ENCODE assay signal across 7 mouse cellular contexts in genomic region chrX:136203257-136203656, GRCm38 (mm10). TPM values are rescaled to one million over a fixed set of nuclear protein-coding genes. Genes with fewer than 3 reads are reported as not detected.
A peak's percentile ranks its signal among the peaks of the same experiment; 100 is the strongest.
DNase-seq lines count a peak whose midpoint lies in the region; ATAC-seq lines count a peak whose summit lies in the region.

No protein-coding gene starts in this region.

- H3K4me2 ChIP-seq in lung, embryonic 16.5 days (ENCODE audit: low read depth, low read length): peak overlapping the region; percentile 47
- peak overlapping the region; percentile 58 for H3K4me2 ChIP-seq in forebrain, embryonic 13.5 days
- H3K4me2 ChIP-seq in limb, embryonic 13.5 days (replicated peaks): peak overlapping the region; percentile 64
- H3K4me2 ChIP-seq in stomach, embryonic 14.5 days (replicated peaks; ENCODE audit: low read depth, low read length): peak overlapping the region; percentile 44

- no peak overlapping the region for H3K27ac ChIP-seq in lung, embryonic 16.5 days (ENCODE audit: low read length)
- no peak overlapping the region for H3K27ac ChIP-seq in forebrain, embryonic 13.5 days
- no peak overlapping the region for H3K27ac ChIP-seq in limb, embryonic 13.5 days
- H3K27ac ChIP-seq in stomach, embryonic 14.5 days (ENCODE audit: low read length): no peak overlapping the region

- peak; percentile 34 for ATAC-seq in lung, embryonic 16.5 days (ENCODE audit: low read depth)
- no peak; the same call in 1 of the 2 replicates for ATAC-seq in forebrain, embryonic 13.5 days
- peak; percentile 59; the same call in 1 of the 2 replicates for ATAC-seq in limb, embryonic 13.5 days (ENCODE audit: low FRiP score, low read depth)
- 0 out of 2 replicates have a peak, but pooled peaks have one; percentile 28 for ATAC-seq in stomach, embryonic 14.5 days (ENCODE audit: insufficient number of reproducible peaks, insufficient read depth, low FRiP score, low read depth)

- 17% methylated on average over 7 of the region's 7 CpGs for WGBS in lung, embryonic 16.5 days
- 17% methylated on average over 7 of the region's 7 CpGs for WGBS in forebrain, embryonic 13.5 days
- WGBS in limb, embryonic 13.5 days: 12% methylated on average over 7 of the region's 7 CpGs
- 20% methylated on average over 7 of the region's 7 CpGs for WGBS in stomach, embryonic 14.5 days

- H3K27me3 ChIP-seq in lung, embryonic 16.5 days (ENCODE audit: control insufficient read depth, insufficient read depth, low read depth, low read length): no peaks in the 10 kb centered on the region
- H3K27me3 ChIP-seq in forebrain, embryonic 13.5 days: peaks cover 2% of the 10 kb centered on the region; the same call in 1 of the 2 replicates
- H3K27me3 ChIP-seq in limb, embryonic 13.5 days: peaks cover 4% of the 10 kb centered on the region; the same call in 1 of the 2 replicates
- no peaks in the 10 kb centered on the region for H3K27me3 ChIP-seq in stomach, embryonic 14.5 days (ENCODE audit: control insufficient read depth, insufficient read depth, low read length)

- H3K4me3 ChIP-seq in lung, embryonic 16.5 days (ENCODE audit: low read length): peak overlapping the region; percentile 35
- peak overlapping the region; percentile 41 for H3K4me3 ChIP-seq in forebrain, embryonic 13.5 days
- peak overlapping the region; percentile 48 for H3K4me3 ChIP-seq in limb, embryonic 13.5 days
- peak overlapping the region; percentile 31 for H3K4me3 ChIP-seq in stomach, embryonic 14.5 days (ENCODE audit: low read depth, low read length)

- no peak overlapping the region for H3K9ac ChIP-seq in lung, embryonic 16.5 days (ENCODE audit: low read length)
- H3K9ac ChIP-seq in forebrain, embryonic 13.5 days: peak overlapping the region; percentile 58
- peak overlapping the region; percentile 55 for H3K9ac ChIP-seq in limb, embryonic 13.5 days
- H3K9ac ChIP-seq in stomach, embryonic 14.5 days (replicated peaks; ENCODE audit: low read depth, low read length): no peak overlapping the region

- no peak for DNase-seq in lung, postnatal 36 days
- DNase-seq in layer of hippocampus, adult 9-11 months: no peak
- no peak for DNase-seq in thymus, postnatal 36 days

- no peaks in the 10 kb centered on the region for H3K9me3 ChIP-seq in lung, embryonic 16.5 days (ENCODE audit: control insufficient read depth, low read length)
- no peaks in the 10 kb centered on the region for H3K9me3 ChIP-seq in forebrain, embryonic 13.5 days (replicated peaks)
- H3K9me3 ChIP-seq in limb, embryonic 13.5 days: no peaks in the 10 kb centered on the region
- H3K9me3 ChIP-seq in stomach, embryonic 14.5 days (ENCODE audit: control insufficient read depth, low read depth, low read length): no peaks in the 10 kb centered on the region

- no peaks in the 10 kb centered on the region for H3K4me1 ChIP-seq in lung, embryonic 16.5 days (replicated peaks; ENCODE audit: control insufficient read depth, insufficient read depth, low read length)
- H3K4me1 ChIP-seq in forebrain, embryonic 13.5 days: no peaks in the 10 kb centered on the region
- H3K4me1 ChIP-seq in limb, embryonic 13.5 days: no peaks in the 10 kb centered on the region
- no peaks in the 10 kb centered on the region for H3K4me1 ChIP-seq in stomach, embryonic 14.5 days (ENCODE audit: control insufficient read depth, insufficient read depth, low read length)

- no peaks in the 10 kb centered on the region for H3K36me3 ChIP-seq in lung, embryonic 16.5 days (ENCODE audit: control insufficient read depth, insufficient read depth, low read length)
- no peaks in the 10 kb centered on the region for H3K36me3 ChIP-seq in forebrain, embryonic 13.5 days (ENCODE audit: poor library complexity, severe bottlenecking)
- H3K36me3 ChIP-seq in limb, embryonic 13.5 days: no peaks in the 10 kb centered on the region
- no peaks in the 10 kb centered on the region for H3K36me3 ChIP-seq in stomach, embryonic 14.5 days (ENCODE audit: control insufficient read depth, insufficient read depth, low read length)

RNA-seq across cellular contexts. Expression of gene Tceal5, which starts 0.4 kb away (rescaled TPM):
- 3.6 and 4.7 TPM in 2 replicates for polyA plus RNA-seq in lung, embryonic 16.5 days (2015; fragmentation: Nextera tagmentation; extraction: Ambion mirVana)
- polyA plus RNA-seq in forebrain, embryonic 13.5 days (2015; fragmentation: Nextera tagmentation; extraction: Ambion mirVana): 11.0 and 13.0 TPM in 2 replicates
- 13.1 and 14.0 TPM in 2 replicates for polyA plus RNA-seq in limb, embryonic 13.5 days (2015; fragmentation: Nextera tagmentation; extraction: Ambion mirVana)
- polyA plus RNA-seq in stomach, embryonic 14.5 days (2014; fragmentation: Nextera tagmentation; extraction: Ambion mirVana): 1.6 and 2.0 TPM in 2 replicates

RNA-seq across cellular contexts. Expression of gene Tceal7, which starts 11.3 kb away (rescaled TPM):
- 7.4 and 21.7 TPM in 2 replicates for polyA plus RNA-seq in lung, embryonic 16.5 days (2015; fragmentation: Nextera tagmentation; extraction: Ambion mirVana)
- 1.3 and 1.5 TPM in 2 replicates for polyA plus RNA-seq in forebrain, embryonic 13.5 days (2015; fragmentation: Nextera tagmentation; extraction: Ambion mirVana)
- 49.4 and 53.9 TPM in 2 replicates for polyA plus RNA-seq in limb, embryonic 13.5 days (2015; fragmentation: Nextera tagmentation; extraction: Ambion mirVana)
- polyA plus RNA-seq in stomach, embryonic 14.5 days (2014; fragmentation: Nextera tagmentation; extraction: Ambion mirVana): 0.61 and 1.1 TPM in 2 replicates

RNA-seq across cellular contexts. Expression of gene Bex1, which starts 12.1 kb away (rescaled TPM):
- polyA plus RNA-seq in lung, embryonic 16.5 days (2015; fragmentation: Nextera tagmentation; extraction: Ambion mirVana): 79.2 and 82.0 TPM in 2 replicates
- polyA plus RNA-seq in forebrain, embryonic 13.5 days (2015; fragmentation: Nextera tagmentation; extraction: Ambion mirVana): 177 and 185 TPM in 2 replicates
- polyA plus RNA-seq in limb, embryonic 13.5 days (2015; fragmentation: Nextera tagmentation; extraction: Ambion mirVana): 102 and 103 TPM in 2 replicates
- 75.8 and 80.1 TPM in 2 replicates for polyA plus RNA-seq in stomach, embryonic 14.5 days (2014; fragmentation: Nextera tagmentation; extraction: Ambion mirVana)

RNA-seq across cellular contexts. Expression of gene Tceal8, which starts 31.1 kb away (rescaled TPM):
- polyA plus RNA-seq in lung, embryonic 16.5 days (2015; fragmentation: Nextera tagmentation; extraction: Ambion mirVana): 187 and 208 TPM in 2 replicates
- 127 and 135 TPM in 2 replicates for polyA plus RNA-seq in forebrain, embryonic 13.5 days (2015; fragmentation: Nextera tagmentation; extraction: Ambion mirVana)
- polyA plus RNA-seq in limb, embryonic 13.5 days (2015; fragmentation: Nextera tagmentation; extraction: Ambion mirVana): 217 and 223 TPM in 2 replicates
- polyA plus RNA-seq in stomach, embryonic 14.5 days (2014; fragmentation: Nextera tagmentation; extraction: Ambion mirVana): 201 and 204 TPM in 2 replicates

RNA-seq across cellular contexts. Expression of gene Tceal9, which starts 41.6 kb away (rescaled TPM):
- polyA plus RNA-seq in lung, embryonic 16.5 days (2015; fragmentation: Nextera tagmentation; extraction: Ambion mirVana): 634 and 677 TPM in 2 replicates
- polyA plus RNA-seq in forebrain, embryonic 13.5 days (2015; fragmentation: Nextera tagmentation; extraction: Ambion mirVana): 385 and 419 TPM in 2 replicates
- 709 and 736 TPM in 2 replicates for polyA plus RNA-seq in limb, embryonic 13.5 days (2015; fragmentation: Nextera tagmentation; extraction: Ambion mirVana)
- polyA plus RNA-seq in stomach, embryonic 14.5 days (2014; fragmentation: Nextera tagmentation; extraction: Ambion mirVana): 663 and 676 TPM in 2 replicates

Comparison
In these comparisons a context has a peak if more than half of its experiments do, and no peak if none do; other contexts are left out.
1. H3K9ac ChIP-seq: peak in forebrain, embryonic 13.5 days (single experiment) and limb, embryonic 13.5 days (single experiment); none in lung, embryonic 16.5 days (single experiment) and stomach, embryonic 14.5 days (single experiment).
2. Peak in every context shown above with its lines, with median percentiles within 50 percentile points of each other: H3K4me2 ChIP-seq and H3K4me3 ChIP-seq.